Mouse (Mus musculus) ES-Bruce4 (cell line): ENCODE measurements around the gene Gm10251. TPM values are rescaled to one million over a fixed set of nuclear protein-coding genes. Genes with fewer than 3 reads are reported as not detected.
A peak's percentile ranks its signal among the peaks of the same experiment; 100 is the strongest.
"Not testable (repeated sequence)": the region's sequence is repeated elsewhere in the genome, so short reads cannot be mapped to it uniquely, and the experiment has no call there.

ENCODE experiments used
- H3K27ac ChIP-seq: 2 replicates; pipeline ENCODE4 v1.5.1; 2012; ENCODE audit warnings: low read length, inconsistent platforms; ENCODE audit not compliant: insufficient read depth
- H3K27me3 ChIP-seq: 2 replicates; pipeline ENCODE4 v1.6.1; 2012; ENCODE audit warnings: mild to moderate bottlenecking, low read length, inconsistent platforms; ENCODE audit not compliant: control insufficient read depth, poor library complexity, insufficient read depth, severe bottlenecking
- H3K36me3 ChIP-seq: 2 replicates; pipeline ENCODE4 v1.6.1; 2012; ENCODE audit warnings: inconsistent platforms, mild to moderate bottlenecking, low read length, moderate library complexity; ENCODE audit not compliant: control insufficient read depth, poor library complexity, insufficient read depth, severe bottlenecking
- H3K4me1 ChIP-seq: one replicate; pipeline ENCODE4 v1.8.1; 2011; ENCODE audit warnings: low read length; ENCODE audit not compliant: control insufficient read depth, insufficient read depth
- H3K4me3 ChIP-seq: 2 replicates; pipeline ENCODE4 v1.5.1; 2011; ENCODE audit warnings: low read depth, mild to moderate bottlenecking, low read length
- H3K9ac ChIP-seq: 2 replicates; pipeline ENCODE4 v1.6.1; 2012; ENCODE audit warnings: low read depth, mild to moderate bottlenecking, inconsistent platforms; ENCODE audit not compliant: poor library complexity, severe bottlenecking
- H3K9me3 ChIP-seq: replicated peaks from 2 replicates; pipeline ENCODE4 v1.6.1; 2012; ENCODE audit warnings: mild to moderate bottlenecking, low read length, inconsistent platforms; ENCODE audit not compliant: control insufficient read depth, poor library complexity, insufficient read depth, severe bottlenecking
- polyA plus RNA-seq: library from polyadenylated mRNA; stranded (reverse); fragments of >200 nt; gene quantifications from 2 replicates; pipeline ENCODE4 v1.2.4, GENCODE M21; 2011; ENCODE audit warnings: low read depth; ENCODE audit not compliant: missing spikeins, insufficient read depth, insufficient read length

The Gm10251 gene
- 0.57 TPM in 1 of 2 replicates, not detected in the other for polyA plus RNA-seq

GRCm38 (mm10) chr14:6684070-6684469 lies at the start of gene Gm10251:
Gm10251 (minus strand) TSS chr14:6684170.
- not testable (repeated sequence) for H3K9me3 ChIP-seq, H3K27me3 ChIP-seq, H3K4me3 ChIP-seq, H3K36me3 ChIP-seq, H3K9ac ChIP-seq, H3K27ac ChIP-seq, H3K4me1 ChIP-seq

DNA sequence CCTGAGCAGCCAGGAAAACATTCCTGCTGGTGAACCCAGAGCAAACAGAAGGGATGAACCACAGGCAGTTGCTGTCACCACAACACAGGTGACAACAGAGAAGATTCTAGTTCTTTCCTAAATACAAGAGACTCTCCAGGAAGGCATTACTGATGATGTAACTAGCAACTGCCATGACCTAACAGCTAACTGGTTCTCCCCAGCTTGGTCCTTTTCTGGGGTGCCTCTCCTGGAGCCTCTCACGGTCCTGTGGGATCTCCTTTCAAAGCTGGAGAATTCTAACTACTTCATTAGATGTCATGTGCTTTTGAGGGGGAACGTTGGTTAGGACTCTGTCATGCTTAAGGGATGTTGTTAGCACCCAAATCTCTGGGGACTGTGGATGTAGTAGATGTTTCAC lies 36.2 kb upstream of the Gm10251 start, which contains the start of gene Gm8050:
Gene Gm8050 (minus strand): TSS at position 101 of the 400 bp plus-strand sequence.
- H3K9ac ChIP-seq, H3K27ac ChIP-seq, H3K9me3 ChIP-seq, H3K4me1 ChIP-seq, H3K36me3 ChIP-seq, H3K27me3 ChIP-seq, H3K4me3 ChIP-seq: not testable (repeated sequence)

- not testable (repeated sequence) for H3K4me1 ChIP-seq, H3K4me3 ChIP-seq, H3K27ac ChIP-seq, H3K36me3 ChIP-seq, H3K9ac ChIP-seq, H3K9me3 ChIP-seq, H3K27me3 ChIP-seq
These were observed 61.7 kb downstream of the Gm10251 start, which contains the start of gene Gm3460 for GRCm38 (mm10) chr14:6622318-6622717. Gm3460 (minus strand) TSS chr14:6622418.

DNA sequence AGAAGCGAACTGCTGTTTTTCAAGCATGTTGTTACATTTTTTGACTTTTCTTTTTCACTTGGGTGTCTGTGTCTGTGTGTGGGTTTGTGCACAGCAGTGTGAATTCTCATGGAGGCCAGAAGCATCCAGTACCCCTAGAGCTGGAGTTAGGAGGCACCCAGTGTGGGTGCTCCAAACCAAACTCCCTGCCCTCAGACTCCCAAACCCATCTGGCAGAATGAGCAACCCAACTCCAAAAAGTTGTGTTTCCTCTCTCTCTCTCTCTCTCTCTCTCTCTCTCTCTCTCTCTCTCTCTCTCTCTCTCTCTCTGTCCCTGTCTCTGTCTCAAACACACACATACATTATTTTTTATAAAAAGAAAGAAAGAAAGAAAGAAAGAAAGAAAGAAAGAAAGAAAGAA lies 77.5 kb downstream of the Gm10251 start:
- not testable (repeated sequence) for H3K9ac ChIP-seq, H3K27me3 ChIP-seq, H3K9me3 ChIP-seq, H3K4me3 ChIP-seq, H3K27ac ChIP-seq, H3K4me1 ChIP-seq, H3K36me3 ChIP-seq

DNA sequence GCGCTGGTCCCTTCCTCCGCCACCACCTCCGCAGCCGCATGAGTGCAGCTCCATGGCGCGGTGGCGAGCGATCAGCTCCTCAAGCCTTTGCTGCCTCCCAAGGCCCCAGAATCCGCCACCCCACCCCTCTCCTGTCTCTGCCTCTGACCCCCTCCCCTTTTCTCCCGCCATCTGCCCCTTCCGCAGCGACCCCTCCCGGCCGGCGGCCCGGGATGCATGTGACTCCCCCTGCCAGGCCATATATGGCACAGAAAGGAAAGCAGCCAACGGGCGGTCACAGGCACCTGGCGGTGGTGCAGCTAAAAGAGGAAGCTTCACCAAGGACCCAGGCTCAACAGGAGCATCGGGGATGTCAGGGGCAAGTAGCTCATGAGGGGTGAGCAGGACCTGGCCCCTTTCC lies 79.0 kb downstream of the Gm10251 start:
- H3K4me1 ChIP-seq, H3K27ac ChIP-seq, H3K36me3 ChIP-seq, H3K4me3 ChIP-seq, H3K9me3 ChIP-seq, H3K27me3 ChIP-seq: not testable (repeated sequence)
- peak overlapping the region; percentile 65; the same call in 1 of the 2 replicates for H3K9ac ChIP-seq

- H3K27ac ChIP-seq, H3K27me3 ChIP-seq, H3K36me3 ChIP-seq, H3K9me3 ChIP-seq, H3K4me1 ChIP-seq: not testable (repeated sequence)
- peak overlapping the region; percentile 39; the same call in 1 of the 2 replicates for H3K4me3 ChIP-seq
- H3K9ac ChIP-seq, result peak overlapping the region; percentile 65; the same call in 1 of the 2 replicates
These were observed 79.4 kb downstream of the Gm10251 start for GRCm38 (mm10) chr14:6604551-6604950.

DNA sequence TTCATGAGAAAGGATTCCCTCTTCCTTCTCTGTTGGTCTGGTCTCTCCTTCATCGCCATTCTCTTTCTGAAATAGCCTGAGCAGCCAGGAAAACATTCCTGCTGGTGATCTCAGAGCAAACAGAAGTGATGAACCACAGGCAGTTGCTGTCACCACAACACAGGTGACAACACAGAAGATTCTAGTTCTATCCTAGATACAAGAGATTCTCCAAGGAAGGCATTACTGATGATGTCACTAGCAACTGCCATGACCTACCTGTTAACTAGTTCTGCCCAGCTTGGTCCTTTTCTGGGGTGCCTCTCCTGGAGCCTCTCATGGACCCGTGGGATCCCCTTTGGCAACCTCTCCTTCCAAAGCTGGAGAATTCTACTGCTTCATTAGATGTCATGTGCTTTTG lies 93.5 kb downstream of the Gm10251 start, which contains the start of gene Gm3629:
Gene Gm3629 (minus strand): TSS at position 101 of the 400 bp plus-strand sequence.
- H3K27me3 ChIP-seq, H3K4me1 ChIP-seq, H3K4me3 ChIP-seq, H3K9ac ChIP-seq, H3K36me3 ChIP-seq, H3K9me3 ChIP-seq, H3K27ac ChIP-seq: not testable (repeated sequence)

Other genes with a start within 250 kb of the Gm10251 start
- gene Gm3594, start 239.6 kb downstream of the Gm10251 start, polyA plus RNA-seq, result not detected in 2 replicates
- gene Gm8356, start 146.9 kb downstream of the Gm10251 start, polyA plus RNA-seq, result not detected in 2 replicates
- not detected in 2 replicates for gene Gm3629, start 93.6 kb downstream of the Gm10251 start, polyA plus RNA-seq
- not detected in 2 replicates for gene Gm3460, start 61.8 kb downstream of the Gm10251 start, polyA plus RNA-seq
- not detected in 2 replicates for gene Gm8050, start 36.1 kb upstream of the Gm10251 start, polyA plus RNA-seq
- gene Gm3636, start 58.2 kb upstream of the Gm10251 start, polyA plus RNA-seq, result 4.4 and 4.9 TPM in 2 replicates
- gene Gm8362, start 90.2 kb upstream of the Gm10251 start, polyA plus RNA-seq, result not detected in 2 replicates
- not detected in 2 replicates for gene Gm3642, start 156.1 kb upstream of the Gm10251 start, polyA plus RNA-seq
- 0.64 TPM in 1 of 2 replicates, not detected in the other for gene Gm3667, start 205.8 kb upstream of the Gm10251 start, polyA plus RNA-seq